Mouse (Mus musculus): ENCODE data around the gene Endod1. TPM values are rescaled to one million over a fixed set of nuclear protein-coding genes. Genes with fewer than 3 reads are reported as not detected.

The Endod1 gene
- polyA plus RNA-seq, 1 experiment from 2014 or later, result 24.9 TPM

DNA sequence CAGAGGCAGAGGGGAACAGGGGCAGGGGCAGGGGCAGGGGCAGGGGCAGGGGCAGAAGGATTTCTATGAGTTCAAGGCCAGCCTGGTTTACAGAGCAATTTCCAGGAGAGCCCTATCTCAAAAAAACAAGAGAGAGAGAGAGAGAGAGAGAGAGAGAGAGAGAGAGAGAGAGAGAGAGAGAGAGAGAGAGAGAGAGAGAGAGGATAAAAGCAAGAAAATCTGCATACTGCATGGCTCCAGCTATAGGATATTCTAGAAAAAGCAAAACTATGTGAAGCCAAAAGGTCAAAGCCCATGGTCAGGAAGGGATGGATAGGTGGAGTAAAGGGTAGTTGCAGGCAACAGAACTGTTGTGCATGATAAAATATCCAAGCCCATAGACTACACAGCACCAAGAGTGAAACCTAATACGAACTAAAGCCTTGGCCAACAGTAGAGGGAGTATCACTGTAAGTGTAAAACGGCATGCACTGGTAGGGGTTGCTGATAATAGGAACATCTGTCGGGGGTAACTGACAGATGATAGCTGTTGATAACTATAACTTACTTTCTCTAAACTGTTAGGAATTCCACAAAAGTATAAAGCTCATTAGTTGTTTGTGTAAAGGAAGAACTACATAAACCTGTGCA is 15.6 kb upstream of the Endod1 start:
- no peak overlapping the region for H3K4me3 ChIP-seq (ENCODE audit: low read length)
- H3K4me2 ChIP-seq (ENCODE audit: low read depth, low read length), result no peak overlapping the region
- H3K27me3 ChIP-seq (replicated peaks; ENCODE audit: control insufficient read depth, insufficient read depth, low read length), result no peaks in the 10 kb centered on the region
- H3K4me1 ChIP-seq (ENCODE audit: control insufficient read depth, insufficient read depth, low read length), result no peaks in the 10 kb centered on the region
- H3K27ac ChIP-seq (ENCODE audit: low read length), result no peak overlapping the region
- H3K9ac ChIP-seq (ENCODE audit: low read depth, low read length), result no peak overlapping the region
- no peaks in the 10 kb centered on the region for H3K9me3 ChIP-seq (ENCODE audit: control insufficient read depth, low read length)
- ATAC-seq, result no peak
- 79% methylated on average over 3 of the region's 3 CpGs for WGBS
- H3K36me3 ChIP-seq (ENCODE audit: control insufficient read depth, insufficient read depth, low read length), result no peaks in the 10 kb centered on the region

- no peak for ATAC-seq
- no peaks in the 10 kb centered on the region for H3K27me3 ChIP-seq (replicated peaks; ENCODE audit: control insufficient read depth, insufficient read depth, low read length)
- no peak overlapping the region for H3K4me2 ChIP-seq (ENCODE audit: low read depth, low read length)
- H3K9me3 ChIP-seq (ENCODE audit: control insufficient read depth, low read length), result no peaks in the 10 kb centered on the region
- no peak overlapping the region for H3K9ac ChIP-seq (ENCODE audit: low read depth, low read length)
- no peak overlapping the region for H3K27ac ChIP-seq (ENCODE audit: low read length)
- 68% methylated on average over 2 of the region's 2 CpGs for WGBS
- H3K36me3 ChIP-seq (ENCODE audit: control insufficient read depth, insufficient read depth, low read length), result no peaks in the 10 kb centered on the region
- no peaks in the 10 kb centered on the region for H3K4me1 ChIP-seq (ENCODE audit: control insufficient read depth, insufficient read depth, low read length)
- H3K4me3 ChIP-seq (ENCODE audit: low read length), result no peak overlapping the region
Measured at GRCm38 (mm10) chr9:14396096-14396495, 14.8 kb upstream of the Endod1 start.

DNA sequence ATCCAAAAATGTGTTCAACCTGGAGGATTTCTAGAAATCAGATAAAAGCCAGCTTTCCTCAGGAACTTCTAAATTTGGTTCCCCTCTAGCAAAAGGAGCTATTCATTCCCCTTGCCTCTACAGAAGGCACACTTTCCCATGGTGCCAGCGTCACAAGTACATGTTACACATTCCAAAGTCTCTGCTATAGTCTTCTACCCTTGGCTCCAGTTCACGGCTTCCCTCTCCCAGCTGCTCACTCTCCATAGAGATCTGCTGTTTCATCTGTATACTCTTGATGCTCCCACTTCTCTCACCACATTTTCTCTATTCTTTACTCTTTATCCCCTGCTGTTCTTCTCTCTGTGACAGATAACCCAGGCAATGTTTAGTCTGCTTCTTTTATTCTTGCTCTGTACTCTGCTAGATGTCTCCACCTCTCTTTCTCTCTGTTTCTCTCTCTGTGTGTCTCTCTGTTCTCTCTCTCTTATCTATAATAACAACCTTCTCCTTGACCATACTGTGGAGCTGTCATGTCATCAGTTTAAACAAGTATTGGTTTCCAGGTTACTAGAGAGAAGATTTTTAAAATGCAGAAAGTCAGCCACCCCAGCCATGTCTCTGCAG is 13.8 kb upstream of the Endod1 start:
- no peaks in the 10 kb centered on the region for H3K4me1 ChIP-seq (ENCODE audit: control insufficient read depth, insufficient read depth, low read length)
- no peak for ATAC-seq
- WGBS, result 40% methylated on average over 2 of the region's 2 CpGs

DNA sequence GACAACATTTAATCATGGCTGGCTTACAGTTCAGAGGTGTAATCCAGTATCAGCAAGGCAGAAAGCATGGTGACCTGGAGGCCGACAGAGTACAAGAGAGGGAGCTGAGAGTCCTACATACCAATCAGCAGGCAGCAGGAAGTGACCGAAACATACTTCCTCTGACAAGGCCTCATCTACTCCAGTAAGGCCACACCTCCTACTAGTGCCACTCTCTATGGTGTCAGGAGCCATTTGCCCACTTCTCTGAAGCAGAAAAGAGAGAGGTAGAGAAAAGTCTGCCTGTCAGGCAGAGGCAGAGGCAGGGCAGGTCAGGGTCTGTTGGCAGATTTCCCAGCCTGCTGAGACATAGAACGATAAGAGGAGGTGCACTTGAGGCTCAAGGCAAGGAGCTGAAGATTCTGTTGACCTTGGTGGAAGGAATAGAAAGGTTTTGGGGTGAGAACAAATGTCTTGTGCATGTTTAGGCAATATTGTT is 10.6 kb upstream of the Endod1 start:
- Histone ChIP-seq H3K27me3 (replicated peaks; ENCODE audit: control insufficient read depth, insufficient read depth, low read length) (no peaks in the 10 kb centered on the region), H3K36me3 (ENCODE audit: control insufficient read depth, insufficient read depth, low read length) (no peaks in the 10 kb centered on the region), H3K4me1 (ENCODE audit: control insufficient read depth, insufficient read depth, low read length) (no peaks in the 10 kb centered on the region), H3K9ac (ENCODE audit: low read depth, low read length) (no peak overlapping the region), H3K27ac (ENCODE audit: low read length) (no peak overlapping the region), H3K9me3 (ENCODE audit: control insufficient read depth, low read length) (no peaks in the 10 kb centered on the region), H3K4me3 (ENCODE audit: low read length) (no peak overlapping the region), H3K4me2 (ENCODE audit: low read depth, low read length) (no peak overlapping the region)
- WGBS, result 82% methylated on average over 3 of the region's 3 CpGs
- no peak for ATAC-seq

More for the DNA sequence above, 13.8 kb upstream of the Endod1 start:
- Histone ChIP-seq H3K9me3 (ENCODE audit: control insufficient read depth, low read length) (no peaks in the 10 kb centered on the region), H3K4me2 (ENCODE audit: low read depth, low read length) (no peak overlapping the region), H3K9ac (ENCODE audit: low read depth, low read length) (no peak overlapping the region), H3K36me3 (ENCODE audit: control insufficient read depth, insufficient read depth, low read length) (no peaks in the 10 kb centered on the region), H3K27me3 (replicated peaks; ENCODE audit: control insufficient read depth, insufficient read depth, low read length) (no peaks in the 10 kb centered on the region), H3K27ac (ENCODE audit: low read length) (no peak overlapping the region), H3K4me3 (ENCODE audit: low read length) (no peak overlapping the region)

DNA sequence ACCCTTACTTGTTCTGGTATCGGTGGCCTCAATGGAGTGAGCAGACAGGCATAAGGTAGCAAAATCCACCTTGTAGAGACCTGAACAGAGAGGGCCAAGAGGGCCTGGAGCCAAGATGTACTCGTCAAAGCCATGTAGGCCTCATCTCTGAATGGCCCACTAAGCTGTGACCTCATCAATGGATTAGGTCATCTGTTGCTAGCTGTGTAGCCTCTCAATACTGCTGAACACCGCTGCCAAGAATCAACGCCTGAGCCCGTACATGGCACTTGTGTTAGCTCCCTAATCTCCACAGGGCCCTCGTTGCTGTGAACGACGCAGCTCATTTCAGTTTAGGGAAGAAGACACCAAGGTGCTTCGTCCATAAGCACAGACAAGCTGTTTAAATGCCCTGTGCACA is 10.0 kb upstream of the Endod1 start:
- Histone ChIP-seq H3K27me3 (replicated peaks; ENCODE audit: control insufficient read depth, insufficient read depth, low read length) (no peaks in the 10 kb centered on the region), H3K9me3 (ENCODE audit: control insufficient read depth, low read length) (no peaks in the 10 kb centered on the region), H3K27ac (ENCODE audit: low read length) (no peak overlapping the region), H3K4me1 (ENCODE audit: control insufficient read depth, insufficient read depth, low read length) (no peaks in the 10 kb centered on the region), H3K4me3 (ENCODE audit: low read length) (no peak overlapping the region), H3K9ac (ENCODE audit: low read depth, low read length) (no peak overlapping the region), H3K36me3 (ENCODE audit: control insufficient read depth, insufficient read depth, low read length) (no peaks in the 10 kb centered on the region), H3K4me2 (ENCODE audit: low read depth, low read length) (no peak overlapping the region)
- no peak for ATAC-seq
- 93% methylated on average over 9 of the region's 9 CpGs for WGBS

DNA sequence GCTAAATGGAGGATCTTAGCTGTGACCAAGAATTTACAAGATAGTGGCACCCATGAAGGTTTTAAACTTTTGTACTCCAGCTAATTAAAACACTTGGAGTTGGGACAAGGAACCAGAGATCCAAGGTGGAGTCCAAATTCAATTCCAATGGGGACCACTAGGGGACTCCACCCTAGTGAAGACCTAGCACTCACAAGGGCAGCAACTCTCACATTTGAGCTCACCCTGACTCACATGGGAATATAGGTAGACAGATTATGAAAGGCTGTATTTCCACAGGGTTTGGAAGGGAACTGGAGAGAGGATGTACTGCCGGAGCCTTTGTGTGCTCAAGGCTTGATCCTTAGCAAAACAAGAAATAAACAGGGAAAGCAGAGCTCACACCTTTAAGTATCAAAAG is 9.0 kb upstream of the Endod1 start:
- WGBS, result 79% methylated on average over 1 of the region's 1 CpGs
- no peak overlapping the region for H3K27ac ChIP-seq (ENCODE audit: low read length)

DNA sequence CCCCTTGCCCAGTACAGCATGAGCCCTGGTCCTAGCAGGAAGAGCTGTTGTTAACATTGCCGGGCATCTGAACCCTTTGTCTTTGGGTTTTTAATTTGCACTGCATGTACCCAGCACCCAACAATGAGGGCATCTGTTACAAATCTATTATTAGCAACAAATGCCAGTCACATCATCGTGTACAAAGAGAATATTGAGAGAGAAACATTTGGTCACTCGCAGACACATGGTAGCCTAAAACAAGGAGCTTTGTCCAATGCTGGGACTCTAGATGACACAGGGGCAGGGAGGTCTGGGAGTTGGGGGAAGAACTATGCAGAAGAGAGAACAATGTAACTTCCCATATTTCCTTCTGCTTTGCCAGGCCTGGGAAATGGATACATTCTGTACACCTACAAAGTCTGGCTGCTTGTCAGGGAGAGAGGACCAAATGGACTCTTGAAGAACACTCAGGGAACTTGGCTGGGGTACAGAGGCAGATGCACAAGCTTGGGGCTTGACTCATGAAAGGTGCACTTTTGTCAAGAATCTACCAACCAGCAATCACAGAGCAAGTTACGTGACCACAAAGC is 7.8 kb upstream of the Endod1 start:
- Histone ChIP-seq H3K9me3 (ENCODE audit: control insufficient read depth, low read length) (no peaks in the 10 kb centered on the region), H3K36me3 (ENCODE audit: control insufficient read depth, insufficient read depth, low read length) (no peaks in the 10 kb centered on the region), H3K4me2 (ENCODE audit: low read depth, low read length) (no peak overlapping the region), H3K27me3 (replicated peaks; ENCODE audit: control insufficient read depth, insufficient read depth, low read length) (no peaks in the 10 kb centered on the region), H3K27ac (ENCODE audit: low read length) (no peak overlapping the region), H3K4me1 (ENCODE audit: control insufficient read depth, insufficient read depth, low read length) (no peaks in the 10 kb centered on the region), H3K9ac (ENCODE audit: low read depth, low read length) (no peak overlapping the region), H3K4me3 (ENCODE audit: low read length) (no peak overlapping the region)
- ATAC-seq, result no peak
- 73% methylated on average over 4 of the region's 4 CpGs for WGBS

More for the DNA sequence above, 9.0 kb upstream of the Endod1 start:
- Histone ChIP-seq H3K4me2 (ENCODE audit: low read depth, low read length) (no peak overlapping the region), H3K4me1 (ENCODE audit: control insufficient read depth, insufficient read depth, low read length) (no peaks in the 10 kb centered on the region), H3K27me3 (replicated peaks; ENCODE audit: control insufficient read depth, insufficient read depth, low read length) (no peaks in the 10 kb centered on the region), H3K9ac (ENCODE audit: low read depth, low read length) (no peak overlapping the region), H3K9me3 (ENCODE audit: control insufficient read depth, low read length) (no peaks in the 10 kb centered on the region), H3K36me3 (ENCODE audit: control insufficient read depth, insufficient read depth, low read length) (no peaks in the 10 kb centered on the region), H3K4me3 (ENCODE audit: low read length) (no peak overlapping the region)
- ATAC-seq, result no peak

GRCm38 (mm10) chr9:14388001-14388400 is 6.7 kb upstream of the Endod1 start:
- no peak for ATAC-seq
- Histone ChIP-seq H3K9me3 (ENCODE audit: control insufficient read depth, low read length) (no peaks in the 10 kb centered on the region), H3K27ac (ENCODE audit: low read length) (no peak overlapping the region), H3K9ac (ENCODE audit: low read depth, low read length) (no peak overlapping the region), H3K36me3 (ENCODE audit: control insufficient read depth, insufficient read depth, low read length) (no peaks in the 10 kb centered on the region), H3K4me3 (ENCODE audit: low read length) (no peak overlapping the region), H3K4me2 (ENCODE audit: low read depth, low read length) (no peak overlapping the region), H3K27me3 (replicated peaks; ENCODE audit: control insufficient read depth, insufficient read depth, low read length) (no peaks in the 10 kb centered on the region), H3K4me1 (ENCODE audit: control insufficient read depth, insufficient read depth, low read length) (no peaks in the 10 kb centered on the region)
- 96% methylated on average over 1 of the region's 1 CpGs for WGBS

DNA sequence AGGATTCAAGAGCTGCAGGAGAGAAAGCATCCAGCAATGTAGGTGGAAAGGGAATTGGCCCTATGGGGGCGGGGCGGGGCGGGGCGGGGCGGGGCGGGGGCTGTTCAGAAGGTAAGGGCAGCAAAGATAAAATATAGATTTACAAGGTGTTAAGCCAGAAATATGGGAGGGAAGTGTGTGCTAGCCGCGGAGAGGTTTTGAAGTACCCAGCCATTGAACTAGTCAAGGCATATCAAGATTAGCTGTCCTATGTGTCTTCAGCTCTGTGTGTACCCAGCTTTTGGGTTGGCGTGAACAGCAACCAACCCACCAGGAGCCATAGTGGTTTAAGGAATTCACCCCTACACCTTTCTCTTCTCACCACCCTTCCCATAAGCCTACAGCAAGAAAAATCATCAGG is 5.5 kb upstream of the Endod1 start:
- WGBS, result 70% methylated on average over 9 of the region's 9 CpGs
- no peak for ATAC-seq
- Histone ChIP-seq H3K36me3 (ENCODE audit: control insufficient read depth, insufficient read depth, low read length) (no peaks in the 10 kb centered on the region), H3K27ac (ENCODE audit: low read length) (no peak overlapping the region), H3K9ac (ENCODE audit: low read depth, low read length) (no peak overlapping the region), H3K9me3 (ENCODE audit: control insufficient read depth, low read length) (no peaks in the 10 kb centered on the region), H3K4me2 (ENCODE audit: low read depth, low read length) (no peak overlapping the region), H3K27me3 (replicated peaks; ENCODE audit: control insufficient read depth, insufficient read depth, low read length) (no peaks in the 10 kb centered on the region), H3K4me1 (ENCODE audit: control insufficient read depth, insufficient read depth, low read length) (peaks cover 5% of the 10 kb centered on the region), H3K4me3 (ENCODE audit: low read length) (no peak overlapping the region)

Data from intestine, embryonic 16.5 days (tissue).